Mouse (Mus musculus) right cerebral cortex, postnatal 25 days (tissue): ENCODE data around the gene Txlng.
A peak's percentile ranks its signal among the peaks of the same experiment; 100 is the strongest.

Source experiments
- DNase-seq: peaks from one replicate; pipeline ENCODE4 v3.0.0; 2022

The Txlng gene

GRCm38 (mm10) chrX:162759251-162760114 lies 69.8 kb downstream of the Txlng start:
- no peak for DNase-seq

GRCm38 (mm10) chrX:162756058-162756457 lies 73.2 kb downstream of the Txlng start:
- no peak for DNase-seq

GRCm38 (mm10) chrX:162754314-162754713 lies 74.9 kb downstream of the Txlng start:
- DNase-seq = no peak

GRCm38 (mm10) chrX:162752418-162752817 lies 76.8 kb downstream of the Txlng start:
- DNase-seq = no peak

- no peak for DNase-seq
Measured at GRCm38 (mm10) chrX:162748696-162749420, 80.4 kb downstream of the Txlng start.

GRCm38 (mm10) chrX:162736140-162736659 lies 93.1 kb downstream of the Txlng start:
- peak; percentile 10 for DNase-seq

- DNase-seq = peak; percentile 59
Measured at GRCm38 (mm10) chrX:162734997-162735929, 94.0 kb downstream of the Txlng start.

GRCm38 (mm10) chrX:162730031-162730430 lies 99.2 kb downstream of the Txlng start:
- DNase-seq = no peak
